Comparison of ENCODE assay signal across 10 mouse cellular contexts in the genomic region with DNA sequence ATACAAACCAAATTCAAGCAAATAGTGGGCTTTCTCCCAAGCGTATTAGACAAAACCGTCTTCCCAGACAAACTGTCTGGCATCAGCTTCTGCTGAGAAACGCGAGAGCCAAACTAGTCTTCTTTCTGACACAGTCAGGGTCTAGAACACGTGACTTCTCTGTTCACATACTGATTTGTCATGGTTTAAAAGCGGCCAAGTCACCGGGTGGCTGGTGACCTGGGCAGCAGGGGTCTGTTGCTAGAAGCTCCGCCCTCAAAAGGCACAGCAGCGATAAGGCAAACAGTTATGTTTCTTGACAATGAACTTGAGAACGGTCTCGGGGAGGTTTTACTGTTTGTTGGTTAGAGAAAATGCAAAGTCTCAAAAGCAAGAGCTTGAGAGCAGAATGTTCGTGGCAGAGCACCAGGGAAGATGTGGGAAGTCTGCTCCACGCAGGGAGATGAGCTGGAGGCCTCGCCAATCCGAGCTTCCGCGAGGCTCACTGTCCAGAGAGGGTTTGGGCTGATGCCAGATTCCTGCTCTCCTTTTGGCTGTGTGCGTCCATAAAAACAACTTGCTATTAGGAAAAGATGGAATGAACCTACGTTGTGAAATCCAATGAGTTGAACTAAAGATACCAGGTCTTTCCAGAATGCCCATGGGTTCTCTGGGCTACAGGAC. TPM values are rescaled to one million over a fixed set of nuclear protein-coding genes. Genes with fewer than 3 reads are reported as not detected.
DNase-seq lines count a peak whose midpoint lies in the region; ATAC-seq and TF ChIP-seq lines count a peak whose summit lies in the region.
"Had no signal": no experiment of that assay in that cellular context is flagged by ENCODE, and none has a peak within 500 bp of the region (broad histone marks: within the 10 kb centered on the region; RNA-seq: fewer than 3 reads in every experiment).

No protein-coding gene starts in this region.

- H3K27ac ChIP-seq in kidney, embryonic 14.5 days (ENCODE audit: low read depth, low read length), result no peak overlapping the region
- H3K27ac ChIP-seq in lung, postnatal 0 days (ENCODE audit: low read length), result no peak overlapping the region
- H3K27ac ChIP-seq: embryonic facial prominence, embryonic 15.5 days had no signal

- H3K4me3 ChIP-seq in kidney, embryonic 14.5 days (ENCODE audit: low read length), result no peak overlapping the region
- no peak overlapping the region for H3K4me3 ChIP-seq in lung, postnatal 0 days (ENCODE audit: low read depth, low read length)
- H3K4me3 ChIP-seq: embryonic facial prominence, embryonic 15.5 days had no signal

- H3K9me3 ChIP-seq in kidney, embryonic 14.5 days (ENCODE audit: control insufficient read depth, low read length), result no peaks in the 10 kb centered on the region
- H3K9me3 ChIP-seq in lung, postnatal 0 days (ENCODE audit: low read length), result 0 out of 2 replicates have a peak, but pooled peaks cover 2% of the 10 kb centered on the region
- H3K9me3 ChIP-seq: embryonic facial prominence, embryonic 15.5 days had no signal

- H3K4me1 ChIP-seq in kidney, embryonic 14.5 days (ENCODE audit: control insufficient read depth, insufficient read depth, low read length), result no peaks in the 10 kb centered on the region
- no peaks in the 10 kb centered on the region for H3K4me1 ChIP-seq in lung, postnatal 0 days (ENCODE audit: insufficient read depth, low read depth, low read length)

- no peak for ATAC-seq in kidney, embryonic 14.5 days (ENCODE audit: low FRiP score, low TSS enrichment)
- no peak for ATAC-seq in lung, postnatal 0 days
- ATAC-seq: Patski had no signal

- WGBS in kidney, embryonic 14.5 days, result 86% methylated on average over 19 of the region's 19 CpGs
- 77% methylated on average over 19 of the region's 19 CpGs for WGBS in lung, postnatal 0 days

- peak; percentile 6 for DNase-seq in kidney, adult 18-20 months
- peak; percentile 26 for DNase-seq in WW6 (ENCODE audit: low read depth, low spot score)
- peak; percentile 83 for DNase-seq in cerebellum, adult 9-10 months
- peak; percentile 13 for DNase-seq in lung, postnatal 0 days (ENCODE audit: low spot score)
- no peak for DNase-seq in T-cell, adult 2 months (ENCODE audit: low spot score)
- no peak for DNase-seq in c-Kit-positive CD71-positive TER-119-positive erythroid progenitor cells, embryonic 14.5 days (ENCODE audit: low spot score)
- DNase-seq in embryo, embryonic 9.5 days (ENCODE audit: extremely low spot score), result no peak

- TF ChIP-seq EP300 in lung, postnatal 0 days (IDR thresholded peaks at IDR 0.05), result no peak

- H3K27me3 ChIP-seq in kidney, embryonic 14.5 days (ENCODE audit: control insufficient read depth, insufficient read depth, low read length), result no peaks in the 10 kb centered on the region
- H3K27me3 ChIP-seq in lung, postnatal 0 days (replicated peaks; ENCODE audit: insufficient read depth, low read length), result no peaks in the 10 kb centered on the region
- H3K27me3 ChIP-seq: embryonic facial prominence, embryonic 15.5 days; Patski had no signal

- H3K36me3 ChIP-seq in kidney, embryonic 14.5 days (ENCODE audit: control insufficient read depth, insufficient read depth, low read length), result no peaks in the 10 kb centered on the region
- no peaks in the 10 kb centered on the region for H3K36me3 ChIP-seq in lung, postnatal 0 days (ENCODE audit: insufficient read depth, low read length)
- H3K36me3 ChIP-seq: embryonic facial prominence, embryonic 15.5 days had no signal

- no peak overlapping the region for H3K9ac ChIP-seq in kidney, embryonic 14.5 days (ENCODE audit: low read depth, low read length)
- H3K9ac ChIP-seq in lung, postnatal 0 days (replicated peaks; ENCODE audit: low read depth), result no peak overlapping the region
- H3K9ac ChIP-seq: embryonic facial prominence, embryonic 15.5 days had no signal

- no peak for TF ChIP-seq CTCF in lung, postnatal 0 days (IDR thresholded peaks at IDR 0.05)

- H3K4me2 ChIP-seq in kidney, embryonic 14.5 days (replicated peaks; ENCODE audit: low read depth, low read length), result no peak overlapping the region
- no peak overlapping the region for H3K4me2 ChIP-seq in lung, postnatal 0 days (replicated peaks; ENCODE audit: low read depth, low read length)
- H3K4me2 ChIP-seq: embryonic facial prominence, embryonic 15.5 days had no signal

RNA-seq across cellular contexts. Expression of gene Gas2l3, which starts 43.0 kb away (rescaled TPM):
- polyA plus RNA-seq in kidney, embryonic 14.5 days (2014; fragmentation: Nextera tagmentation; extraction: Ambion mirVana), result 11.9 and 22.3 TPM in 2 replicates
- 1.5 and 1.8 TPM in 2 replicates for polyA plus RNA-seq in lung, postnatal 0 days (2015; fragmentation: Nextera tagmentation; extraction: Ambion mirVana)

RNA-seq across cellular contexts. Expression of gene Ano4, which starts 56.2 kb away (rescaled TPM):
- polyA plus RNA-seq in kidney, embryonic 14.5 days (2014; fragmentation: Nextera tagmentation; extraction: Ambion mirVana), result 5.4 and 6.9 TPM in 2 replicates
- 0.11 and 0.13 TPM in 2 replicates for polyA plus RNA-seq in lung, postnatal 0 days (2015; fragmentation: Nextera tagmentation; extraction: Ambion mirVana)
- polyA plus RNA-seq: Patski had no signal

Comparison
In these comparisons a context has a peak if more than half of its experiments do, and no peak if none do; other contexts are left out.
1. DNase-seq: peak in kidney, adult 18-20 months (single experiment), WW6 (single experiment), cerebellum, adult 9-10 months (single experiment) and lung, postnatal 0 days (single experiment); none in T-cell, adult 2 months (single experiment), c-Kit-positive CD71-positive TER-119-positive erythroid progenitor cells, embryonic 14.5 days (single experiment) and embryo, embryonic 9.5 days (single experiment).